Mouse (Mus musculus): Measurements from ENCODE around the gene Acot2. TPM values are rescaled to one million over a fixed set of nuclear protein-coding genes. Genes with fewer than 3 reads are reported as not detected.

Acot2 gene
- polyA plus RNA-seq, 1 experiment from 2014 or later = 13.2 TPM

GRCm38 (mm10) chr12:83950840-83951701 is 36.6 kb upstream of the Acot2 start:
- H3K4me2 ChIP-seq = peak overlapping the region; percentile 91
- H3K9me3 ChIP-seq (ENCODE audit: control insufficient read depth, low read length) = no peaks in the 10 kb centered on the region
- H3K36me3 ChIP-seq (ENCODE audit: control insufficient read depth, insufficient read depth, low read length) = peaks cover 5% of the 10 kb centered on the region
- H3K9ac ChIP-seq (ENCODE audit: low read length) = peak overlapping the region; percentile 78
- H3K4me1 ChIP-seq (ENCODE audit: control insufficient read depth, insufficient read depth, low read length) = peaks cover 18% of the 10 kb centered on the region
- WGBS = under 1% methylated on average over 107 of the region's 116 CpGs
- H3K4me3 ChIP-seq (ENCODE audit: low read depth, low read length) = peak overlapping the region; percentile 66
- DNase-seq (ENCODE audit: low spot score, missing footprints) (peak; percentile 97), ATAC-seq (ENCODE audit: low FRiP score) (peak; percentile 70)
- no peaks in the 10 kb centered on the region for H3K27me3 ChIP-seq (ENCODE audit: control insufficient read depth, insufficient read depth, low read length)
- peak overlapping the region; percentile 72 for H3K27ac ChIP-seq (ENCODE audit: low read depth, low read length)

- H3K9ac ChIP-seq (ENCODE audit: low read length) = peak overlapping the region; percentile 78
- peak overlapping the region; percentile 91 for H3K4me2 ChIP-seq
- no peaks in the 10 kb centered on the region for H3K9me3 ChIP-seq (ENCODE audit: control insufficient read depth, low read length)
- no peak overlapping the region for H3K27ac ChIP-seq (ENCODE audit: low read depth, low read length)
- H3K4me3 ChIP-seq (ENCODE audit: low read depth, low read length) = peak overlapping the region; percentile 66
- WGBS = 66% methylated on average over 32 of the region's 32 CpGs
- ATAC-seq (ENCODE audit: low FRiP score) = no peak
- DNase-seq (ENCODE audit: low spot score, missing footprints) = peak; percentile 90
- no peaks in the 10 kb centered on the region for H3K27me3 ChIP-seq (ENCODE audit: control insufficient read depth, insufficient read depth, low read length)
- H3K36me3 ChIP-seq (ENCODE audit: control insufficient read depth, insufficient read depth, low read length) = peaks cover 5% of the 10 kb centered on the region
- H3K4me1 ChIP-seq (ENCODE audit: control insufficient read depth, insufficient read depth, low read length) = peaks cover 18% of the 10 kb centered on the region
Observed at GRCm38 (mm10) chr12:83951711-83952575, 35.7 kb upstream of the Acot2 start.

GRCm38 (mm10) chr12:83958278-83958677 is 29.4 kb upstream of the Acot2 start:
- no peak for ATAC-seq (ENCODE audit: low FRiP score)
- Histone ChIP-seq H3K9me3 (ENCODE audit: control insufficient read depth, low read length) (no peaks in the 10 kb centered on the region), H3K4me2 (no peak overlapping the region), H3K27ac (ENCODE audit: low read depth, low read length) (no peak overlapping the region), H3K27me3 (ENCODE audit: control insufficient read depth, insufficient read depth, low read length) (no peaks in the 10 kb centered on the region), H3K36me3 (ENCODE audit: control insufficient read depth, insufficient read depth, low read length) (no peaks in the 10 kb centered on the region; the same call in none of the 2 replicates), H3K4me3 (ENCODE audit: low read depth, low read length) (no peak overlapping the region), H3K9ac (ENCODE audit: low read length) (no peak overlapping the region), H3K4me1 (ENCODE audit: control insufficient read depth, insufficient read depth, low read length) (0 out of 2 replicates have a peak, but pooled peaks cover 4% of the 10 kb centered on the region)
- 91% methylated on average over 9 of the region's 9 CpGs for WGBS
- no peak for DNase-seq (ENCODE audit: low spot score, missing footprints)

- Histone ChIP-seq H3K4me2 (no peak overlapping the region), H3K27me3 (ENCODE audit: control insufficient read depth, insufficient read depth, low read length) (no peaks in the 10 kb centered on the region), H3K27ac (ENCODE audit: low read depth, low read length) (no peak overlapping the region), H3K9me3 (ENCODE audit: control insufficient read depth, low read length) (no peaks in the 10 kb centered on the region), H3K36me3 (ENCODE audit: control insufficient read depth, insufficient read depth, low read length) (no peaks in the 10 kb centered on the region), H3K4me3 (ENCODE audit: low read depth, low read length) (no peak overlapping the region), H3K4me1 (ENCODE audit: control insufficient read depth, insufficient read depth, low read length) (no peaks in the 10 kb centered on the region), H3K9ac (ENCODE audit: low read length) (no peak overlapping the region)
- WGBS = 87% methylated on average over 7 of the region's 7 CpGs
- no peak for DNase-seq (ENCODE audit: low spot score, missing footprints)
- ATAC-seq (ENCODE audit: low FRiP score) = no peak
Observed at GRCm38 (mm10) chr12:83965235-83965634, 22.4 kb upstream of the Acot2 start.

GRCm38 (mm10) chr12:83972117-83972516 is 15.5 kb upstream of the Acot2 start:
- no peak for DNase-seq (ENCODE audit: low spot score, missing footprints)
- H3K9me3 ChIP-seq (ENCODE audit: control insufficient read depth, low read length) = no peaks in the 10 kb centered on the region
- no peak for ATAC-seq (ENCODE audit: low FRiP score)

GRCm38 (mm10) chr12:83978862-83979261 is 8.8 kb upstream of the Acot2 start:
- no peaks in the 10 kb centered on the region for H3K36me3 ChIP-seq (ENCODE audit: control insufficient read depth, insufficient read depth, low read length)
- no peak overlapping the region for H3K9ac ChIP-seq (ENCODE audit: low read length)
- no peak overlapping the region for H3K27ac ChIP-seq (ENCODE audit: low read depth, low read length)
- no peak for DNase-seq (ENCODE audit: low spot score, missing footprints)
- no peak for ATAC-seq (ENCODE audit: low FRiP score)
- no peak overlapping the region for H3K4me3 ChIP-seq (ENCODE audit: low read depth, low read length)
- no peaks in the 10 kb centered on the region for H3K4me1 ChIP-seq (ENCODE audit: control insufficient read depth, insufficient read depth, low read length)
- H3K27me3 ChIP-seq (ENCODE audit: control insufficient read depth, insufficient read depth, low read length) = no peaks in the 10 kb centered on the region
- H3K4me2 ChIP-seq = no peak overlapping the region
- 93% methylated on average over 6 of the region's 6 CpGs for WGBS
- H3K9me3 ChIP-seq (ENCODE audit: control insufficient read depth, low read length) = no peaks in the 10 kb centered on the region

More at GRCm38 (mm10) chr12:83972117-83972516, 15.5 kb upstream of the Acot2 start:
- H3K4me2 ChIP-seq = no peak overlapping the region
- H3K4me1 ChIP-seq (ENCODE audit: control insufficient read depth, insufficient read depth, low read length) = no peaks in the 10 kb centered on the region
- H3K9ac ChIP-seq (ENCODE audit: low read length) = no peak overlapping the region
- H3K4me3 ChIP-seq (ENCODE audit: low read depth, low read length) = no peak overlapping the region
- H3K27ac ChIP-seq (ENCODE audit: low read depth, low read length) = no peak overlapping the region
- WGBS = 71% methylated on average over 2 of the region's 2 CpGs
- no peaks in the 10 kb centered on the region for H3K27me3 ChIP-seq (ENCODE audit: control insufficient read depth, insufficient read depth, low read length)
- H3K36me3 ChIP-seq (ENCODE audit: control insufficient read depth, insufficient read depth, low read length) = no peaks in the 10 kb centered on the region

- no peak overlapping the region for H3K27ac ChIP-seq (ENCODE audit: low read depth, low read length)
- no peaks in the 10 kb centered on the region for H3K9me3 ChIP-seq (ENCODE audit: control insufficient read depth, low read length)
- no peaks in the 10 kb centered on the region for H3K36me3 ChIP-seq (ENCODE audit: control insufficient read depth, insufficient read depth, low read length)
- no peak overlapping the region for H3K9ac ChIP-seq (ENCODE audit: low read length)
- H3K27me3 ChIP-seq (ENCODE audit: control insufficient read depth, insufficient read depth, low read length) = no peaks in the 10 kb centered on the region
- ATAC-seq (ENCODE audit: low FRiP score) (no peak), DNase-seq (ENCODE audit: low spot score, missing footprints) (no peak)
- no peak overlapping the region for H3K4me2 ChIP-seq
- no peak overlapping the region for H3K4me3 ChIP-seq (ENCODE audit: low read depth, low read length)
- 87% methylated on average over 4 of the region's 4 CpGs for WGBS
- no peaks in the 10 kb centered on the region for H3K4me1 ChIP-seq (ENCODE audit: control insufficient read depth, insufficient read depth, low read length)
Observed at GRCm38 (mm10) chr12:83981615-83982014, 6.0 kb upstream of the Acot2 start.

- Histone ChIP-seq H3K9ac (ENCODE audit: low read length) (no peak within 1 kb of the TSS), H3K27ac (ENCODE audit: low read depth, low read length) (no peak within 1 kb of the TSS), H3K27me3 (ENCODE audit: control insufficient read depth, insufficient read depth, low read length) (no peaks in the 10 kb centered on the region), H3K4me3 (ENCODE audit: low read depth, low read length) (no peak within 1 kb of the TSS), H3K4me2 (no peak within 1 kb of the TSS), H3K36me3 (ENCODE audit: control insufficient read depth, insufficient read depth, low read length) (no peaks in the 10 kb centered on the region), H3K4me1 (ENCODE audit: control insufficient read depth, insufficient read depth, low read length) (peaks cover 4% of the 10 kb centered on the region; the same call in 1 of the 2 replicates), H3K9me3 (ENCODE audit: control insufficient read depth, low read length) (no peaks in the 10 kb centered on the region)
- no peak for DNase-seq (ENCODE audit: low spot score, missing footprints)
- WGBS = 76% methylated on average over 4 of the region's 4 CpGs
- ATAC-seq (ENCODE audit: low FRiP score) = no peak
Observed at GRCm38 (mm10) chr12:83984752-83985151, 2.9 kb upstream of the Acot2 start, which contains the start of gene Heatr4. TSS of gene Heatr4 (minus strand) at chr12:83984852.

- DNase-seq (ENCODE audit: low spot score, missing footprints) = no peak
- H3K27me3 ChIP-seq (ENCODE audit: control insufficient read depth, insufficient read depth, low read length) = no peaks in the 10 kb centered on the region
- H3K4me1 ChIP-seq (ENCODE audit: control insufficient read depth, insufficient read depth, low read length) = peaks cover 4% of the 10 kb centered on the region; the same call in 1 of the 2 replicates
- no peaks in the 10 kb centered on the region for H3K9me3 ChIP-seq (ENCODE audit: control insufficient read depth, low read length)
- H3K4me3 ChIP-seq (ENCODE audit: low read depth, low read length) = peak overlapping the region; percentile 59; the same call in 1 of the 2 replicates
- 48% methylated on average over 8 of the region's 8 CpGs for WGBS
- H3K4me2 ChIP-seq = peak overlapping the region; percentile 65
- H3K36me3 ChIP-seq (ENCODE audit: control insufficient read depth, insufficient read depth, low read length) = no peaks in the 10 kb centered on the region
- peak overlapping the region; percentile 81; the same call in 1 of the 2 replicates for H3K9ac ChIP-seq (ENCODE audit: low read length)
- H3K27ac ChIP-seq (ENCODE audit: low read depth, low read length) = no peak overlapping the region
- no peak for ATAC-seq (ENCODE audit: low FRiP score)
Observed at GRCm38 (mm10) chr12:83987242-83987582, 449 bp upstream of the Acot2 start.
